Mouse (Mus musculus) heart, adult 2 months (tissue): ENCODE data around the gene Dbp.

Experiments used
- CTCF ChIP-seq: fragments of 200-600 bp; IDR thresholded peaks from 2 replicates; pipeline ENCODE4 v1.8.1; 2022; ENCODE audit warnings: antibody characterized with exemption, mild to moderate bottlenecking, moderate library complexity
- EP300 ChIP-seq: fragments of 200-500 bp; IDR thresholded peaks from 2 replicates; pipeline ENCODE4 v1.6.1; 2011; ENCODE audit warnings: low read depth, low read length, control low read depth; ENCODE audit not compliant: insufficient read depth
- POLR2A ChIP-seq: fragments of 200-500 bp; IDR thresholded peaks from 2 replicates; pipeline ENCODE4 v1.6.1; 2011; ENCODE audit warnings: mild to moderate bottlenecking, low read depth, low read length, control low read depth; ENCODE audit not compliant: insufficient read depth

DNA sequence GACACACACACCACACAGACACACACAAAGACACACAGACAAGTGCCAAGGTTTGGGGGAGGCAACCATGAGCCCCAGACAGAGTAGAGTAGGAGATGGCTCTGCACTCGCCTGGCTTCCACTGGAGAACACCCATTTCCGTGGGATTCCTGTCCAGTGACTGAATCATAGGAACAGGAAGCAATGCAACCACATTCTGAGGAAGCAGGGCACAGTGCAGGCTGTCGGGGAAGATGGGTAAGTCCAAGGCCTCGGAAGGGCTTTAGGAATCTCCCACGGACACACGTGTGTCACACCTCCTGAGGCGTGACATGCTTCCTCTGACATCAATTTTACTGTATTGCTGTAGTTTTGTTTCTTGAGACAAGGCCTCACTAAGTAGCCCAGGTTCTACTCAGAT lies 43.2 kb downstream of the Dbp start:
- TF ChIP-seq POLR2A (no peak), CTCF (no peak), EP300 (no peak)
